Mouse (Mus musculus): ENCODE data around the gene Vmn1r43.
"Not testable (repeated sequence)": the region's sequence is repeated elsewhere in the genome, so short reads cannot be mapped to it uniquely, and the experiment has no call there.

Vmn1r43 gene

DNA sequence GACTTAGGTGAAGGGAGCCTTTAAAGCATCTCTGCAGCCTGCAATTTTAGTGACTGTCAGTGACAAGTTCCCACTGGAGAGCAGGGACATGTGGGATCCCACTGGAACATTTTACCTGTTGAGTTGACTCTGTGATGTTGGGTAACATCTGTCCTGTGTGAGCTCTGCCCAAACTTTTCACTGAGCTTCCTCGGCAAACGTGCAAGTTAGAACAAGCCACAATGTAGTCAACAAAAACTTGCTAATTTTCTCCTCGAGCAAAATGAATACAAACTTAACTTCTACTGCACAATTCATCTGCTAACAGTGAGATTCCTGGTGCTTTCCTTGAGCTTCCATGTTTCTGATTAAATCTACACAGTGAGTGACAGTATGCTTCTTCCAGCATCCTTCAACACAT is at the start of gene Vmn1r43, which contains the start of gene Vmn1r42:
Gene Vmn1r43, minus strand, starts transcription at position 101 of the 400 bp plus-strand sequence.
Gene Vmn1r42, minus strand, starts transcription at position 101 of the 400 bp plus-strand sequence.
- DNase-seq (ENCODE audit: low read depth in 2 of 2, low spot score in 2 of 2), result not testable (repeated sequence)

DNA sequence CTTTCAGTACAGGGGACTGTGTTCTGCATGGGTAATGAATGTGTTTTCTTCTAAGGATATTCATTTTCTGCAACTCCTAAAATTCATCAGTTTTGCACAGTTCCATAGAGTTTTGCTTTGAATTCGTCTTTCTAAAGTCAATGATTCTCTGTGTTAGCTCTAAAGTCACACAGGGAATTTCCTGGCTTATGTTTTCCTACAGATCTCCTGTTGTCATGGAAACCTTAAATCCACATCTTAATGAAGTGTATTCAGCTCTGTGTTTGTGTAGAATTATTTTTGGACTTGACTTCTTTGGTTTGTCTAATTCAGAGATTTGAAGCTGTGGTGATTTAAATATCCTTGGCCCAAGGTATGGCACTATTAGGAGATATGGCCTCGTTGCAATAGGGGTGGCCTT is 7.6 kb upstream of the Vmn1r43 start:
- DNase-seq (ENCODE audit: low read depth in 2 of 2, low spot score in 2 of 2), result no peak

DNA sequence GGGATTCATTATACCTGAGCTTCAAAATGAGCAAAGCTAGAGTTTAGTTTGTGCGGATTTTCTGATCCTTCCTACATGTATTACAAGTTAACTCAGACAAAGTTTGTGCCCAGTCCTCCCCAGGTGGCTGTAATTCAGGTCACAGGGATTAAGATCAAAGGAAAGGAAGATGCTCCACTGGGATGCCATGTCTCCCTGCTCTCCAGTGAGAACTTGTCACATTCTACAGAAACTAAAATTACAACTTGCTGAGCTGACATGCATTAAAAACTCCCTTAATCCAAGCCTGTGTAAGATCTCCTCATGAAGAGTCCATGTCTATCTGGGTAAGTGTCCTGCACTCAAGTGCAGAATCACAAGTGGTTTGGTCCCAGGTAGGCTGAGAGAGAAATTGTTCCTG is 7.1 kb upstream of the Vmn1r43 start, which contains the start of gene Vmn1r44:
Gene Vmn1r44, plus strand, starts transcription at position 301 of the 400 bp plus-strand sequence.
- DNase-seq (ENCODE audit: low read depth in 2 of 2, low spot score in 2 of 2), result no peak

DNA sequence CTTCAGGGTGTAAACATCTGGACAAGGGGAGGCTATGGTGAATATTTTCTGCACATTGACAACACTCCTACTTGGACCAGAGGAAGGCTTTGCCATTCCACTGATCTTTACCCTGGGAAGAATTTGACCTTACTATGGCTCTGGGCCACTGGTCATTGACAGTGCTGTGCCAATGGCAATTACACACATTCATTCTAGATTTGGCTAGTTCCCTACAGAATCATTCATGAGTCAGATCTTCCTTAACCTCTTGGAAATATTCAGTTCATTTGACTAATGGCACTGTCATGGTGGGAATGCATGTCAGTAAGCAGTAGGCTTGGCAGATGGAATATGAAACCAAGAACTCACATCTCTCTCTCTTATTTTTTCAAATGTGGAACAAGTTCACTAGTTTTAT is 4.7 kb upstream of the Vmn1r43 start:
- DNase-seq (ENCODE audit: low read depth in 2 of 2, low spot score in 2 of 2), result no peak

DNA sequence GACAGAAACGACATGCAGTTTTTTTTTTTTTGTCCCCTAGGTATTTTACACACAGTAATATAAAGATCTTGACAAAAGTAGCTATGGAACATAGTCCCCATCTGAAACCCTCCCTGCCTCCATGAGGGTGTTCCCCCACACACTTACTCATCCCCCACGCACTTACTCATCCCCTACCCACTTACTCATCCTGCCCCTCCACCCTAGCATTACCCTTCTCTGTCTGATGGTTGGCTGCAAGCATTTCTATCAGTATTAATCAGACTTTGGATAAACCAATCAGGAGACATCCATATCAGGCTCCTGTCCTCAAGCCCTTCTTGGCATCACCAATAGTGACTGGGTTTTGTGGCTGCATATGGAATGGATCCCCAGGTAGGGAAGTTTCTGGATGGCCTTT is 750 bp upstream of the Vmn1r43 start:
- no peak for DNase-seq (ENCODE audit: low read depth in 2 of 2, low spot score in 2 of 2)

DNA sequence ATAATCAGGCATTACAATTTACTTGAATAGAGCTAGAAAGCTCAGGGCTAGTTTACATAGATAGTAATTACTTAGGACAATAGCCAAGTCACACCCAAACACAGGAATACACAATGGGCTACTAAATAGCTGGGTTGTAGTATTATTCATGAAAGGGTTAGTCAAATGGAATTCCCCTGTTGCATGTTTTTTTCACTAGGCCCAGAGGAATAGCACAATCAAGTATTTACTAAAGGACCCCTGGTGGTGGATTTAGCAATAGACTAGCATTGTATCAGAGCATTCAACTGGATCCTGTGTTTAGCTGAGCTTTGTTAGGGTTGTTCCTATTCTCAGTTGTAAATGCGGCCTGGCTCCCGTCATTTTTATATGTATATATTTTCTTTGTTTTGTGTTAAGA is 8.2 kb downstream of the Vmn1r43 start:
- DNase-seq (ENCODE audit: low read depth in 2 of 2, low spot score in 2 of 2), result no peak

DNA sequence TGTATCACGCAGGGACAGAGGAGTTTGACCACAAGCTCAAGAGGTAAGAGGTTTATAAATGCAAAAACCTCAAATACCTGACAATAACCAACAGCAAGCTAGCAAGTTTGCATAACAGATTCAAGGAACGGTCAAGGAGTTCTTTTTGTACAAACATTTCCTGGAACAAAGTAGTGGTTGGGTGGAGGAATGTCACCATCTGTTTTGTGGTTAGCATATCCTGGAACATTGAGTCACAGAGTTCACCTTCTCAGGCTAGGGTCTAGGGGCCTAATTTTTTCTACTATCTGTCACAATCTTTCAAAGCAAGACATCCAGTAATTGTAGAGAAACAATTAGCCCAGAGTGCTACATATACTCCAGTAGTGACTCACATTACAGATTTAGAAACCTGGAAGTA is 8.9 kb downstream of the Vmn1r43 start:
- no peak for DNase-seq (ENCODE audit: low read depth in 2 of 2, low spot score in 2 of 2)

DNA sequence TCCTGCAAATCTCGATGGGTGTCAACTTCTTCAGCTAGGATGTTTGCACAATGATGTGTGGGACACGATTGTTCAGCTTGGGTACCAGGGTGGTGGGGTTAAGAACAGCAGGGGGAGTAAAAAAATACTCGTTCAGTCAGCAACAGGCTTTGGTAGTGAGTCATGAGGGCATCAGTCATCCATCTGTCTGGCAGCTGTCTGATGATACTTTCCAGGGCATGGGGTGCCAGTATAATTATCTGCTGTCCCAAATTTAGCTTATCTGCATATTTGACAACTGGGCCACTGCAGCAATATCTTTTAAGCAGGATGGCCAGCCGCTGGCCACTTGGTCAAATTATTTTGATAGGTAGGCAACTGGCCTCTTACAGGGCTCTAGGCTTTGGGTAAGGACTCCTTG is 12.4 kb downstream of the Vmn1r43 start:
- no peak for DNase-seq (ENCODE audit: low read depth in 2 of 2, low spot score in 2 of 2)

DNA sequence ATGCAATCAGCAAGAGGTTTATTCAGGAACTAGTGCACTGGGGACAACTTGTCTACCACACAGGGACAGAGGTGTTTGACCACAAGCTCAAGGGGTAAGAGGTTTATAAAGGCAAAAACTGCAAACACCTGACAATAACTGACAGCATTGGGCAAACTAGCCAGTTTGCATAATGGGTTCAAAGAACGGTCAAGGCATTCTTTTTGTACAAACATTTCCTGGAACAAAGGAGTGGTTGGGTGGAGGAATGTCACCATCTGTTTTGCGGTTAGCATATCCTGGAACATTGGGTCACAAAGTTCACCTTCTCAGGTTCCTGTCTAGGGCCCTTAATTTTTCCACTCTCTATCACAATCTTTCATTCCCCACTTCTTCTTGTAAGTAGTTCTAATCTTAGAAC is 16.4 kb downstream of the Vmn1r43 start:
- DNase-seq (ENCODE audit: low read depth in 2 of 2, low spot score in 2 of 2), result no peak

DNA sequence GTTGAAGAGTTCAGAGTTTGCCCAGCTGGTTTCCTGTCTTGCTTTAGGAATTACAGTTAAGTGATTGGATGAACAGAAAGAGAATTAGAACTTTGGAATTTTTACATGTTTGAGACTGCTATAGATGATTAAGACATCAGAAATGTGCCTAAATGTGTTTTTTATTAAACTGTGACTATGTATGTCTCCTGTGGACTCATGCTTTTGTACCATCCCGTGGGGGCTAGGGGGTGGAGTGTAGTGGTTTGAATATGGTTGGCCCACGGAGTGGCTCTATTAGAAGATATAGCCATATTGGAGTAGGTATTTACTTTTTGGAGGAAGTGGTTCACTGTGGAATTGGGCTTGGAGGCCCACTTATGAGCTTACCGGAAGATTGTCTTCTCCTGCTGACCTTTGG is 18.7 kb downstream of the Vmn1r43 start:
- no peak for DNase-seq (ENCODE audit: low read depth in 2 of 2, low spot score in 2 of 2)
